Mouse (Mus musculus): ENCODE data around the gene Kcnk3.

Gene Kcnk3

DNA sequence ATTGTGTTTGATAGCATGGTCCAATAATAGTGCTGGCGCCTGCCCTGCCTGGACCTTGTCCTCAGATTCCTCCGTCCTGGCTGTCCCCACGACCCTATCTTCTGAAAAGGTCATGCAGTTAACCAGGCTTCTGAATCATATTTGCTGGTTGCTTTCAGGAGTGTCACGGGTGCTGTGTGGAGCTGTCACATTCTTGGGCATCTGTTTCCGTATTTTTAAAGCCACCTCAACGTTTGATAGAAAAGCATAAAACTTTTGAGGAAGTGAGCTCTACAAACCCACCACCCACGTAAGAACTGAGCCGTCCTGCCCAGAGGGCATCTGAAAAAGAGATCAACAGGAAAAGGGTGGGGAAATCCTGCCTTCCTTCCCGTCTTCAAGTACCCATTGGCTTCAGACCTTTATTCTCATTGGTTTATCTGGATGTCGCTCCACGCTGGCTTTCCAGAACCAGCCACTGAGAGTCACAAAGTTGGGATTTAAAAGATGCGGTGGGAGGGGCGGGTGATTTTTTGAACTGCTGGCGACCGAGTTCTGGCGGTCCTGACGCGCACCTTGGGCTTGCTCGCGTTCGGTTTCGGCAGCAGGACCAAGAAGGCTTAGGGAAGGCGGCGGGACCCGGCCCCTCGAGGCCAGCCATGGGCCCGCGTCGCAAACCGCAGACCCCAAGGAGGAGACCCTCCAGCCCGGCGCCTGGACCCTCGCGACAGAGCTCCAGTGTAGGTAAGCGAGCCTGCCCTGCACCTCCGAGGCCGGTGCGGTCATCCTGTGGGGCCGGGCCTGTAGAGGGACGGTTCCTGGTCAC is 78.6 kb downstream of the Kcnk3 start, which contains the start of gene Cenpa:
TSS of gene Cenpa (plus strand) at position 387 of the 805 bp plus-strand sequence.
- no peak for TF ChIP-seq NANOG (IDR thresholded peaks at IDR 0.05; ENCODE audit: borderline replicate concordance, low read length)
- Histone ChIP-seq H3K4me3 (replicated peaks; ENCODE audit: low read length) (peak within 1 kb of the TSS; percentile 98), H3K36me3 (ENCODE audit: insufficient read depth, low read length) (peaks cover 37% of the 10 kb centered on the region), H3K27me3 (ENCODE audit: insufficient read depth, low read length) (no peaks in the 10 kb centered on the region), H3K4me1 (replicated peaks; ENCODE audit: low read depth, low read length) (peaks cover 34% of the 10 kb centered on the region), H3K9me3 (ENCODE audit: low read length) (peaks cover 15% of the 10 kb centered on the region)

DNA sequence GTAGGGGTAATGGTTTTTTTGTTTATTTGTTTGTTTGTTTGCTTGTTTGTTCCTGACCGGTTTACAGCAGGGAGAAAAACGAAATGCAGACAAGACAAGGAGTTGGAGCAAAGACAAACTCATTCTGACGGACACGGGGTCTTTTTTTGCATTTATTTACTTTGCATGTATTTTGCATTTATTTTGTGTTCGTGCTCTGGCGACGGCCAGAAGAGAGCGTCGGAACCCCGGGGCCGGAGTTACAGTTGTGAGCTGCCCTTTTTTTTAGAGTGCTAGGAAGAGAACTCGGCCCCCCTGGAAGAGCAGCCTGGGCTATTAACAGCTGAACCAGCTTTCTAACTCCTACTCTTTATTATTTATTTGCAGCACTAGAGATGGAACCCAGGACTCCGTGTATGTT is 79.2 kb downstream of the Kcnk3 start:
- peaks cover 44% of the 10 kb centered on the region for H3K36me3 ChIP-seq (ENCODE audit: insufficient read depth, low read length)
- H3K4me3 ChIP-seq (replicated peaks; ENCODE audit: low read length), result peak overlapping the region; percentile 98
- no peaks in the 10 kb centered on the region for H3K27me3 ChIP-seq (ENCODE audit: insufficient read depth, low read length)
- no peak for TF ChIP-seq POU5F1 (IDR thresholded peaks at IDR 0.05; ENCODE audit: borderline replicate concordance, low read length)
- TF ChIP-seq CTCF (conservative IDR thresholded peaks at IDR 0.05; ENCODE audit: low read length), result no peak
- no peak for TF ChIP-seq NANOG (IDR thresholded peaks at IDR 0.05; ENCODE audit: borderline replicate concordance, low read length)
- H3K9me3 ChIP-seq (ENCODE audit: low read length), result peaks cover 9% of the 10 kb centered on the region
- peaks cover 40% of the 10 kb centered on the region for H3K4me1 ChIP-seq (replicated peaks; ENCODE audit: low read depth, low read length)

DNA sequence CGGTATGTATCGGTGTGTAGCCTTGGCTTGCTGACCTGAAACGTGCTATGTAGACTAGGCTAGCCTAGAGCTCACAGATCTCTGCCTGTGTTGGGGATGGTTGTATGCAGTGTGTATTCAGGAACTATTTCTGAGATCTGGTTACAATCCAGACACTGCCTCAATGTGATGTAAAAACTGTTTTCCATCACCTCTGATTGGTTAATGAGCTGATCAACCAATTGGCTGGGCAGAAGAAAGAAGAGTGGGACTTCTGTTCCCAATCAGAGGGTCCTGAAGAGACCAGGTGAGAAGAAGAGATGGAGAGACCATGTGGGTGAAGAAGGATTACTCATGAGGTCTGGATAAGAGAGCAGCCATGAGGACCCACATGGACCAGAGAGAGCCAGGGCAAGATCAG is 79.7 kb downstream of the Kcnk3 start:
- Histone ChIP-seq H3K4me1 (replicated peaks; ENCODE audit: low read depth, low read length) (peaks cover 44% of the 10 kb centered on the region), H3K36me3 (ENCODE audit: insufficient read depth, low read length) (peaks cover 48% of the 10 kb centered on the region), H3K4me3 (replicated peaks; ENCODE audit: low read length) (peak overlapping the region; percentile 98), H3K27me3 (ENCODE audit: insufficient read depth, low read length) (no peaks in the 10 kb centered on the region), H3K9me3 (ENCODE audit: low read length) (peaks cover 4% of the 10 kb centered on the region; the same call in 1 of the 2 replicates)
- no peak for TF ChIP-seq NANOG (IDR thresholded peaks at IDR 0.05; ENCODE audit: borderline replicate concordance, low read length)
- TF ChIP-seq POU5F1 (IDR thresholded peaks at IDR 0.05; ENCODE audit: borderline replicate concordance, low read length), result no peak
- no peak for TF ChIP-seq CTCF (conservative IDR thresholded peaks at IDR 0.05; ENCODE audit: low read length)

DNA sequence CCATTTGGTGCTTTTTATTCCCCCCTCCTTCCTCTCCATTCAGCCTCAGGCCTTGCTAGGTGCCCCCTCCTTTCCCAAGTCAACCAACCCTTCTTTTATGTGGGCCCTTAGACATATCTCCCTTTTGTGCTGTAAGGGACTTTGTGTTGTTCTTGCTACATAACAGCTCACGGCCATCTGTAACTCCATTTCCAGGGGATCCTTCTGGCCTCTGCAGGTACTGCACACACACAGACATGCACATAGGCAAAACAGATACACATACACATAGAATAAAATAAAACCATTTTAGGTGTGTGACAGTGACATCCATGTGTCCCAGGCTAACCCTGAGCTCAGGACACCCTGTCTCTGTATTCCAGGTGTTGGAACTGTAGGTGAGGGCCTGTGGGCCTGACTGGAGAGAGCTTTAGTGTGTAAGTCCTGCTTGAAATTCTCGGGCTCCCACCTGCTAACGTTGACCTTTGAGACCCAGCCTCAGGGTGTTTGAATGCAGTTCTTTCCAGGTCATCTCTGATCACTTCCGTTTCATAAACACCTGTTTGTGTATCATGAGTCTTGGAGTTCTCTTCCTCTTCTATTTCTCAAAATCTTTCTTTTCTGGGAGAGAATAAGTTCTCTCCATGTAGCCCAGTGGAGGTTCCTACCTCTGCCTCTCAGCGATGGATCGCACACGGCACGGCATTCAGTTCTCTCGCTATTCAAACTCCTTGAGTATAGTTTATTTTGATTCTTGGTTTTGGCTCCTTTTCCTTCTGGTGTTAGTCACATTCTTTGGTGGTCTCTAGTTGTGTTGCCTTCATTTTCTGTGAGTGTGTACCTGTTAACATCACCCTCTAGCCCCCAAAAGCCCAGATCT is 80.9 kb downstream of the Kcnk3 start:
- Histone ChIP-seq H3K36me3 (ENCODE audit: insufficient read depth, low read length) (peaks cover 60% of the 10 kb centered on the region), H3K4me1 (replicated peaks; ENCODE audit: low read depth, low read length) (peaks cover 49% of the 10 kb centered on the region), H3K4me3 (replicated peaks; ENCODE audit: low read length) (peak overlapping the region; percentile 98), H3K27me3 (ENCODE audit: insufficient read depth, low read length) (no peaks in the 10 kb centered on the region), H3K9me3 (ENCODE audit: low read length) (no peaks in the 10 kb centered on the region)
- TF ChIP-seq POU5F1 (IDR thresholded peaks at IDR 0.05; ENCODE audit: borderline replicate concordance, low read length) (no peak), CTCF (conservative IDR thresholded peaks at IDR 0.05; ENCODE audit: low read length) (no peak), NANOG (IDR thresholded peaks at IDR 0.05; ENCODE audit: borderline replicate concordance, low read length) (no peak)

DNA sequence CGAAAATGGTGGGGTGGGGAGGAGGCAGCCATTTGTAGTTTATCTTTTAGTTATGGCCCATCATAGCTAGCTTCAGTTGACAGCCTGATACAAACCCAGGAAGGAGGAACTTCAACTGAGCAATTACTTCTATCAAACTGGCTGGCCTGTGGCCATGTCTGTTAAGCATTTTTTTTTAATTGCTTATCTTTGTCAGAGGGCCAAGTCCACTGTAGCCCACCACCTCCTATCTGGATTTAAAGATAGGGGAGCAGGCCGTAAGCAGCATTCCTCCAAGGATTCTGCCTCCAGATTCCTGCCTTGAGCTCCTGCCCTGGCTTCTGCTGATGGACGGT is 81.5 kb downstream of the Kcnk3 start:
- TF ChIP-seq NANOG (IDR thresholded peaks at IDR 0.05; ENCODE audit: borderline replicate concordance, low read length) (no peak), CTCF (conservative IDR thresholded peaks at IDR 0.05; ENCODE audit: low read length) (no peak), POU5F1 (IDR thresholded peaks at IDR 0.05; ENCODE audit: borderline replicate concordance, low read length) (no peak)
- H3K4me3 ChIP-seq (replicated peaks; ENCODE audit: low read length), result peak overlapping the region; percentile 37; the same call in 1 of the 2 replicates
- peaks cover 49% of the 10 kb centered on the region for H3K4me1 ChIP-seq (replicated peaks; ENCODE audit: low read depth, low read length)
- peaks cover 66% of the 10 kb centered on the region for H3K36me3 ChIP-seq (ENCODE audit: insufficient read depth, low read length)
- no peaks in the 10 kb centered on the region for H3K27me3 ChIP-seq (ENCODE audit: insufficient read depth, low read length)
- H3K9me3 ChIP-seq (ENCODE audit: low read length), result no peaks in the 10 kb centered on the region

DNA sequence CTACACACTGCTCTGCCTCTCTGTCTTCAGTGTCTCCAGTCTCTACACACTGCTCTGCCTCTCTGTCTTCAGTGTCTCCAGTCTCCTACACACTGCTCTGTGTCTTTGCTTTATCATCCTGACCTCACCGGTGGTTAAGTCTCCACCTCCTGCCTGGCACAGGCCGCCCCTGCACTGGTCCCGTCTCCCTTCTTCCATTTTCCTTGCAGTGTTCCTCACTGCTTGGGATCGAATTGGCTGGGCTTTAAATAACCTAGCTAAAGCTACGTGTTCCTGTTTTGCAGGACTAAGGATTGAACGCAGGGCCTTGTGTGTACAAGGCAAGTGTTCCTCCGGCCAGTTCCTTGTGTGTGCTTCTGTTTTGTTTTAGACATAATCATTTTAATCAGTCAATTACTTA is 82.1 kb downstream of the Kcnk3 start:
- peaks cover 71% of the 10 kb centered on the region for H3K36me3 ChIP-seq (ENCODE audit: insufficient read depth, low read length)
- peaks cover 49% of the 10 kb centered on the region for H3K4me1 ChIP-seq (replicated peaks; ENCODE audit: low read depth, low read length)
- no peak overlapping the region for H3K4me3 ChIP-seq (replicated peaks; ENCODE audit: low read length)
- TF ChIP-seq POU5F1 (IDR thresholded peaks at IDR 0.05; ENCODE audit: borderline replicate concordance, low read length) (no peak), NANOG (IDR thresholded peaks at IDR 0.05; ENCODE audit: borderline replicate concordance, low read length) (no peak), CTCF (conservative IDR thresholded peaks at IDR 0.05; ENCODE audit: low read length) (no peak)
- H3K9me3 ChIP-seq (ENCODE audit: low read length), result no peaks in the 10 kb centered on the region
- H3K27me3 ChIP-seq (ENCODE audit: insufficient read depth, low read length), result no peaks in the 10 kb centered on the region

DNA sequence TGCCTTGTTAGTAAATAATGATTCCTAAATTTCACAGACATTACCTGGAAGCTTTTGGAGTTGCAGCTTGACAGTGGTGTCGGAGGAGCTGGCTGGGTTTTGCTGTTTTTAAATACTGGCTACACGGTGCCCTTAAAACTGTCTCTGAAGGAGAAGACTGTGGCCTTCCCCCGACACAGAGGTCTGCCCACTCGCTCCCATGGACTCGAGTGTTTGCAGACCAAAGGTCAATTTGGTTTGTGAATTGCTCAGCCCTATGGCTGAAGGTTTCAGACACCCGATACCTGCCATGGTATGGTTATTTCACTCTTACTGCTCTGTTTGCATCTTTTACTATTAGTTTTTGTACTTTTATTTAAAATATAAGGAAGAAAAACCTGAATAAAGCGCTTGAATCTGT is 86.0 kb downstream of the Kcnk3 start:
- H3K9me3 ChIP-seq (ENCODE audit: low read length), result no peaks in the 10 kb centered on the region
- H3K4me1 ChIP-seq (replicated peaks; ENCODE audit: low read depth, low read length), result peaks cover 38% of the 10 kb centered on the region
- H3K36me3 ChIP-seq (ENCODE audit: insufficient read depth, low read length), result peaks cover 84% of the 10 kb centered on the region
- no peaks in the 10 kb centered on the region for H3K27me3 ChIP-seq (ENCODE audit: insufficient read depth, low read length)
- H3K4me3 ChIP-seq (replicated peaks; ENCODE audit: low read length), result no peak overlapping the region
- no peak for TF ChIP-seq POU5F1 (IDR thresholded peaks at IDR 0.05; ENCODE audit: borderline replicate concordance, low read length)
- TF ChIP-seq NANOG (IDR thresholded peaks at IDR 0.05; ENCODE audit: borderline replicate concordance, low read length), result no peak
- TF ChIP-seq CTCF (conservative IDR thresholded peaks at IDR 0.05; ENCODE audit: low read length), result no peak

Data from E14TG2a.4 (cell line).